Mouse (Mus musculus) splenic B cell, adult 2 months (primary cell): ENCODE data around the gene Kcnmb1.

Experiments
- DNase-seq: peaks from one replicate; pipeline ENCODE4 v3.0.0-alpha.2; 2011; ENCODE audit warnings: low read depth, low spot score
- H3K27me3 ChIP-seq: 2 replicates; pipeline ENCODE4 v1.6.1; 2012; ENCODE audit warnings: mild to moderate bottlenecking, low read length, moderate library complexity, mixed read lengths; ENCODE audit not compliant: control insufficient read depth, poor library complexity, insufficient read depth, severe bottlenecking
- H3K36me3 ChIP-seq: 2 replicates; pipeline ENCODE4 v1.6.1; 2012; ENCODE audit warnings: mild to moderate bottlenecking, low read length, moderate library complexity, mixed read lengths; ENCODE audit not compliant: control insufficient read depth, poor library complexity, insufficient read depth, severe bottlenecking

Gene Kcnmb1

GRCm38 (mm10) chr11:33962688-33963407, at the start of gene Kcnmb1:
TSS of gene Kcnmb1 (plus strand) at chr11:33963013.
- Histone ChIP-seq H3K27me3 (no peaks in the 10 kb centered on the region), H3K36me3 (no peaks in the 10 kb centered on the region)
- DNase-seq: no peak

GRCm38 (mm10) chr11:33913061-33913460, 49.8 kb upstream of the Kcnmb1 start:
- no peaks in the 10 kb centered on the region for H3K27me3 ChIP-seq
- no peaks in the 10 kb centered on the region for H3K36me3 ChIP-seq
- DNase-seq: no peak

GRCm38 (mm10) chr11:33914216-33914615, 48.6 kb upstream of the Kcnmb1 start:
- no peaks in the 10 kb centered on the region for H3K27me3 ChIP-seq
- no peak for DNase-seq

GRCm38 (mm10) chr11:33917574-33917973, 45.2 kb upstream of the Kcnmb1 start:
- no peaks in the 10 kb centered on the region for H3K36me3 ChIP-seq
- no peaks in the 10 kb centered on the region for H3K27me3 ChIP-seq
- peak; percentile 58 for DNase-seq

More at GRCm38 (mm10) chr11:33914216-33914615, 48.6 kb upstream of the Kcnmb1 start:
- H3K36me3 ChIP-seq: no peaks in the 10 kb centered on the region

- Histone ChIP-seq H3K36me3 (no peaks in the 10 kb centered on the region), H3K27me3 (no peaks in the 10 kb centered on the region)
- no peak for DNase-seq
Measured at GRCm38 (mm10) chr11:33918424-33918823, 44.4 kb upstream of the Kcnmb1 start.

- H3K36me3 ChIP-seq: no peaks in the 10 kb centered on the region
- no peaks in the 10 kb centered on the region for H3K27me3 ChIP-seq
- DNase-seq: no peak
Measured at GRCm38 (mm10) chr11:33919826-33920225, 43.0 kb upstream of the Kcnmb1 start.

- no peaks in the 10 kb centered on the region for H3K27me3 ChIP-seq
- H3K36me3 ChIP-seq: no peaks in the 10 kb centered on the region
- DNase-seq: no peak
Measured at GRCm38 (mm10) chr11:33921451-33921850, 41.4 kb upstream of the Kcnmb1 start.

GRCm38 (mm10) chr11:33923031-33923430, 39.8 kb upstream of the Kcnmb1 start:
- Histone ChIP-seq H3K36me3 (no peaks in the 10 kb centered on the region), H3K27me3 (no peaks in the 10 kb centered on the region)
- DNase-seq: no peak

- H3K27me3 ChIP-seq: no peaks in the 10 kb centered on the region
- H3K36me3 ChIP-seq: no peaks in the 10 kb centered on the region
- no peak for DNase-seq
Measured at GRCm38 (mm10) chr11:33925778-33926177, 37.0 kb upstream of the Kcnmb1 start.

- Histone ChIP-seq H3K27me3 (no peaks in the 10 kb centered on the region), H3K36me3 (no peaks in the 10 kb centered on the region)
- no peak for DNase-seq
Measured at GRCm38 (mm10) chr11:33926551-33926950, 36.3 kb upstream of the Kcnmb1 start.

GRCm38 (mm10) chr11:33927321-33927720, 35.5 kb upstream of the Kcnmb1 start:
- H3K27me3 ChIP-seq: no peaks in the 10 kb centered on the region
- DNase-seq: no peak
- no peaks in the 10 kb centered on the region for H3K36me3 ChIP-seq

- H3K27me3 ChIP-seq: no peaks in the 10 kb centered on the region
- no peak for DNase-seq
- H3K36me3 ChIP-seq: no peaks in the 10 kb centered on the region
Measured at GRCm38 (mm10) chr11:33927836-33928235, 35.0 kb upstream of the Kcnmb1 start.

GRCm38 (mm10) chr11:33928658-33929057, 34.2 kb upstream of the Kcnmb1 start:
- Histone ChIP-seq H3K27me3 (no peaks in the 10 kb centered on the region), H3K36me3 (no peaks in the 10 kb centered on the region)
- peak; percentile 65 for DNase-seq

- no peak for DNase-seq
- Histone ChIP-seq H3K27me3 (no peaks in the 10 kb centered on the region), H3K36me3 (no peaks in the 10 kb centered on the region)
Measured at GRCm38 (mm10) chr11:33929412-33929811, 33.4 kb upstream of the Kcnmb1 start.

- DNase-seq: peak; percentile 92
- Histone ChIP-seq H3K36me3 (no peaks in the 10 kb centered on the region), H3K27me3 (no peaks in the 10 kb centered on the region)
Measured at GRCm38 (mm10) chr11:33931836-33932385, 30.9 kb upstream of the Kcnmb1 start.
